Mouse (Mus musculus) CH12.LX (cell line): Measurements from ENCODE around the gene Nat8f5. TPM values are rescaled to one million over a fixed set of nuclear protein-coding genes. Genes with fewer than 3 reads are reported as not detected.

ENCODE experiments used
- DNase-seq: peaks from one replicate; pipeline ENCODE4 v3.0.0-alpha.2; 2013; ENCODE audit errors: extremely low read depth
- H3K27ac ChIP-seq: 2 replicates; pipeline ENCODE4 v1.5.1; 2012; ENCODE audit warnings: low read depth, mild to moderate bottlenecking, control low read depth, moderate library complexity; ENCODE audit not compliant: insufficient read depth
- H3K27me3 ChIP-seq: replicated peaks from 2 replicates; pipeline ENCODE3; 2012; ENCODE audit warnings: inconsistent platforms
- H3K36me3 ChIP-seq, 2 experiments: replicated peaks in 1 of 2; 2 replicates each; pipeline versions ENCODE3 to v1.6.1; 2012; ENCODE audit warnings: inconsistent platforms in 1 of 2, low read length in 1 of 2, mild to moderate bottlenecking in 1 of 2, mixed read lengths in 1 of 2, moderate library complexity in 1 of 2; ENCODE audit not compliant: control insufficient read depth in 1 of 2, insufficient read depth in 1 of 2
- H3K4me1 ChIP-seq, 2 experiments: 2 replicates each; pipeline ENCODE4 v1.6.1; 2012; ENCODE audit warnings: inconsistent platforms in 1 of 2, moderate library complexity in 1 of 2; ENCODE audit not compliant: insufficient read depth in 2 of 2, control insufficient read depth in 1 of 2
- H3K4me2 ChIP-seq: 2 replicates; pipeline ENCODE4 v1.6.1; 2012; ENCODE audit warnings: low read depth, mild to moderate bottlenecking, control low read depth; ENCODE audit not compliant: poor library complexity, insufficient read depth, severe bottlenecking
- H3K4me3 ChIP-seq, 3 experiments: fragments of 150-350 bp in 1 of 3; sonication (generic) in 1 of 3; replicated peaks in 1 of 3; 2 replicates each; pipeline versions ENCODE3 to v1.5.1; 2011 to 2012; ENCODE audit warnings: low read depth in 2 of 3, low read length in 2 of 3, mild to moderate bottlenecking in 2 of 3, moderate library complexity in 2 of 3, control low read depth in 1 of 3, improper control_type of control experiment in 1 of 3, inconsistent platforms in 1 of 3, mixed read lengths in 1 of 3; ENCODE audit not compliant: poor library complexity in 1 of 3
- H3K79me2 ChIP-seq: replicated peaks from 2 replicates; pipeline ENCODE4 v1.6.1; 2012; ENCODE audit warnings: mild to moderate bottlenecking, moderate library complexity; ENCODE audit not compliant: control insufficient read depth, poor library complexity, insufficient read depth, severe bottlenecking; ENCODE audit errors: extremely low read depth
- H3K9ac ChIP-seq: 2 replicates; pipeline ENCODE4 v1.6.1; 2012; ENCODE audit warnings: low read depth, mild to moderate bottlenecking, control low read depth, moderate library complexity; ENCODE audit not compliant: insufficient read depth
- H3K9me3 ChIP-seq: replicated peaks from 2 replicates; pipeline ENCODE3; 2012; ENCODE audit warnings: low read length, inconsistent platforms, mixed read lengths
- BHLHE40 ChIP-seq: IDR thresholded peaks from 2 replicates; pipeline ENCODE4 v1.6.1; 2011; ENCODE audit warnings: mild to moderate bottlenecking, low read depth, low read length, improper control_type of control experiment
- CHD2 ChIP-seq: IDR thresholded peaks from 2 replicates; pipeline ENCODE4 v1.6.1; 2011; ENCODE audit warnings: low read length, improper control_type of control experiment
- CTCF ChIP-seq, 2 experiments: IDR thresholded peaks in 1 of 2; conservative IDR thresholded peaks in 1 of 2; 2 replicates each; pipeline ENCODE4 v1.5.1; 2011 to 2012; ENCODE audit warnings: low read depth in 2 of 2, low read length in 2 of 2, improper control_type of control experiment in 1 of 2, inconsistent platforms in 1 of 2, mild to moderate bottlenecking in 1 of 2, moderate library complexity in 1 of 2
- E2F4 ChIP-seq: IDR thresholded peaks from 2 replicates; pipeline ENCODE4 v1.6.1; 2011; ENCODE audit warnings: low read depth, low read length, improper control_type of control experiment; ENCODE audit not compliant: insufficient replicate concordance
- ELF1 ChIP-seq: IDR thresholded peaks from 2 replicates; pipeline ENCODE4 v1.6.1; 2014; ENCODE audit warnings: low read depth, mild to moderate bottlenecking, inconsistent platforms, low read length, improper control_type of control experiment
- EP300 ChIP-seq: IDR thresholded peaks from 2 replicates; pipeline ENCODE4 v1.6.1; 2011; ENCODE audit warnings: low read length, improper control_type of control experiment
- ETS1 ChIP-seq: conservative IDR thresholded peaks from 2 replicates; pipeline ENCODE4 v1.6.1; 2012; ENCODE audit warnings: low read depth, mild to moderate bottlenecking, inconsistent platforms, low read length, improper control_type of control experiment, moderate library complexity
- IRF4 ChIP-seq: IDR thresholded peaks from 2 replicates; pipeline ENCODE4 v1.6.1; 2014; ENCODE audit warnings: low read depth, mild to moderate bottlenecking, inconsistent platforms, low read length, improper control_type of control experiment
- MAFK ChIP-seq: IDR thresholded peaks from 2 replicates; pipeline ENCODE4 v1.6.1; 2011; ENCODE audit warnings: low read length, improper control_type of control experiment; ENCODE audit not compliant: insufficient replicate concordance
- MEF2A ChIP-seq: IDR thresholded peaks from 2 replicates; pipeline ENCODE4 v1.6.1; 2014; ENCODE audit warnings: low read depth, mild to moderate bottlenecking, inconsistent platforms, low read length, improper control_type of control experiment, borderline replicate concordance
- MYC ChIP-seq: IDR thresholded peaks from 2 replicates; pipeline ENCODE4 v1.6.1; 2011; ENCODE audit warnings: low read depth, mild to moderate bottlenecking, improper control_type of control experiment, low read length
- NELFE ChIP-seq: IDR thresholded peaks from 2 replicates; pipeline ENCODE4 v1.6.1; 2011; ENCODE audit warnings: low read depth, low read length, improper control_type of control experiment
- PAX5 ChIP-seq: IDR thresholded peaks from 2 replicates; pipeline ENCODE4 v1.6.1; 2012; ENCODE audit warnings: low read length, inconsistent platforms, mixed read lengths
- POLR2A ChIP-seq: IDR thresholded peaks from 2 replicates; pipeline ENCODE4 v1.6.1; 2011; ENCODE audit warnings: low read depth, mild to moderate bottlenecking, improper control_type of control experiment, low read length
- POLR2AphosphoS2 ChIP-seq: IDR thresholded peaks from 2 replicates; pipeline ENCODE4 v1.6.1; 2011; ENCODE audit warnings: low read depth, low read length, improper control_type of control experiment
- RAD21 ChIP-seq: IDR thresholded peaks from 2 replicates; pipeline ENCODE4 v1.6.1; 2011; ENCODE audit warnings: low read depth, mild to moderate bottlenecking, low read length, improper control_type of control experiment, moderate library complexity
- RCOR1 ChIP-seq: conservative IDR thresholded peaks from 2 replicates; pipeline ENCODE4 v1.6.1; 2012; ENCODE audit warnings: low read depth, mild to moderate bottlenecking, inconsistent platforms, low read length, improper control_type of control experiment
- SIN3A ChIP-seq: IDR thresholded peaks from 2 replicates; pipeline ENCODE4 v1.6.1; 2012; ENCODE audit warnings: low read length, improper control_type of control experiment, inconsistent platforms
- SMC3 ChIP-seq: IDR thresholded peaks from 2 replicates; pipeline ENCODE4 v1.6.1; 2011; ENCODE audit warnings: low read depth, low read length, improper control_type of control experiment
- TBP ChIP-seq: conservative IDR thresholded peaks from 2 replicates; pipeline ENCODE4 v1.6.1; 2011; ENCODE audit warnings: low read depth, low read length, improper control_type of control experiment
- TCF12 ChIP-seq: IDR thresholded peaks from 2 replicates; pipeline ENCODE4 v1.6.1; 2014; ENCODE audit warnings: low read depth, mild to moderate bottlenecking, inconsistent platforms, low read length, improper control_type of control experiment
- UBTF ChIP-seq: IDR thresholded peaks from 2 replicates; pipeline ENCODE4 v1.6.1; 2012; ENCODE audit warnings: low read depth, mild to moderate bottlenecking, inconsistent platforms, low read length, improper control_type of control experiment, moderate library complexity
- USF1 ChIP-seq: IDR thresholded peaks from 2 replicates; pipeline ENCODE4 v1.6.1; 2014; ENCODE audit warnings: low read depth, mild to moderate bottlenecking, inconsistent platforms, low read length, improper control_type of control experiment
- ZKSCAN1 ChIP-seq: IDR thresholded peaks from 2 replicates; pipeline ENCODE4 v1.6.1; 2012; ENCODE audit warnings: low read depth, inconsistent platforms, low read length, improper control_type of control experiment, borderline replicate concordance
- ZMIZ1 ChIP-seq: IDR thresholded peaks from 2 replicates; pipeline ENCODE4 v1.6.1; 2012; ENCODE audit warnings: low read depth, mild to moderate bottlenecking, inconsistent platforms, low read length, improper control_type of control experiment
- dilution Hi-C: fragments of 300-500 bp; cut with MboI; formaldehyde crosslinking; loops from 2 replicates; pipeline ENCODE4 v1.14.3; 2020; ENCODE audit warnings: low sequenced_read_pairs; ENCODE audit not compliant: extremely low pct_unique_long_range_greater_than_20kb, extremely low pct_ligation_motif_present
- in situ Hi-C: fragments of 300-500 bp; cut with MboI; formaldehyde crosslinking; loops from 3 replicates; pipeline ENCODE4 v1.14.3; 2019; ENCODE audit warnings: low sequenced_read_pairs, low pct_ligation_motif_present, low pct_unique_long_range_greater_than_20kb, mixed read lengths
- polyA plus RNA-seq: library from polyadenylated mRNA; unstranded; fragments of >175 nt; gene quantifications from 2 replicates; pipeline ENCODE4 v1.2.1, GENCODE M21; 2012; ENCODE audit warnings: low read depth; ENCODE audit not compliant: insufficient read length
- total RNA-seq, 2 experiments: library from RNA; depleted of rRNA; stranded (reverse); fragments of 300-350 nt in 1 of 2; fragments of >200 nt in 1 of 2; gene quantifications; 2 replicates each; pipeline ENCODE4 v1.2.3; 2012 to 2014

The Nat8f5 gene
- total and polyA plus RNA-seq, 3 experiments: not detected

GRCm38 (mm10) chr6:85851062-85851773 lies 30.4 kb upstream of the Nat8f5 start:
- H3K79me2 ChIP-seq: no peaks in the 10 kb centered on the region
- peaks cover 73% of the 10 kb centered on the region for H3K27me3 ChIP-seq
- no peak overlapping the region for H3K4me2 ChIP-seq
- no peaks in the 10 kb centered on the region for H3K9me3 ChIP-seq
- no peaks in the 10 kb centered on the region for H3K4me1 ChIP-seq
- dilution Hi-C loops: no loop called here
- in situ Hi-C loops: no loop called here
- no peak overlapping the region for H3K9ac ChIP-seq
- DNase-seq: no peak
- TF ChIP-seq IRF4 (no peak), SIN3A (no peak), RCOR1 (no peak), EP300 (no peak), TBP (no peak), ELF1 (no peak), SMC3 (no peak), POLR2A (no peak), E2F4 (no peak), UBTF (no peak), CTCF (conservative IDR thresholded peaks at IDR 0.05 in 1 of 2, IDR thresholded peaks at IDR 0.05 in 1 of 2; ENCODE audit: low read depth in 2 of 2, low read length in 2 of 2) (no peak), BHLHE40 (no peak), ETS1 (no peak), MYC (no peak), USF1 (no peak), NELFE (no peak), ZMIZ1 (no peak), MAFK (no peak), RAD21 (no peak), POLR2AphosphoS2 (no peak)
- no peak overlapping the region for H3K27ac ChIP-seq
- no peaks in the 10 kb centered on the region for H3K36me3 ChIP-seq
- H3K4me3 ChIP-seq: no peak overlapping the region

GRCm38 (mm10) chr6:85849240-85849639 lies 28.5 kb upstream of the Nat8f5 start:
- in situ Hi-C loops: no loop called here
- no peaks in the 10 kb centered on the region for H3K4me1 ChIP-seq

More at GRCm38 (mm10) chr6:85849240-85849639, 28.5 kb upstream of the Nat8f5 start:
- Histone ChIP-seq H3K27me3 (peaks cover 66% of the 10 kb centered on the region), H3K4me2 (no peak overlapping the region), H3K9ac (no peak overlapping the region), H3K79me2 (no peaks in the 10 kb centered on the region), H3K36me3 (no peaks in the 10 kb centered on the region), H3K9me3 (no peaks in the 10 kb centered on the region), H3K4me3 (no peak overlapping the region), H3K27ac (no peak overlapping the region)
- DNase-seq: no peak
- TF ChIP-seq POLR2AphosphoS2 (no peak), RAD21 (no peak), MAFK (no peak), TBP (no peak), POLR2A (no peak), E2F4 (no peak), TCF12 (no peak), USF1 (no peak), PAX5 (no peak), MEF2A (no peak), ZKSCAN1 (no peak), NELFE (no peak), CHD2 (no peak), SMC3 (no peak), CTCF (conservative IDR thresholded peaks at IDR 0.05 in 1 of 2, IDR thresholded peaks at IDR 0.05 in 1 of 2; ENCODE audit: low read depth in 2 of 2, low read length in 2 of 2) (no peak), UBTF (no peak)
- dilution Hi-C loops: no loop called here
